Mouse (Mus musculus): ENCODE results near the gene Arl3.
"Not testable (repeated sequence)": the region's sequence is repeated elsewhere in the genome, so short reads cannot be mapped to it uniquely, and the experiment has no call there.

Arl3 gene

DNA sequence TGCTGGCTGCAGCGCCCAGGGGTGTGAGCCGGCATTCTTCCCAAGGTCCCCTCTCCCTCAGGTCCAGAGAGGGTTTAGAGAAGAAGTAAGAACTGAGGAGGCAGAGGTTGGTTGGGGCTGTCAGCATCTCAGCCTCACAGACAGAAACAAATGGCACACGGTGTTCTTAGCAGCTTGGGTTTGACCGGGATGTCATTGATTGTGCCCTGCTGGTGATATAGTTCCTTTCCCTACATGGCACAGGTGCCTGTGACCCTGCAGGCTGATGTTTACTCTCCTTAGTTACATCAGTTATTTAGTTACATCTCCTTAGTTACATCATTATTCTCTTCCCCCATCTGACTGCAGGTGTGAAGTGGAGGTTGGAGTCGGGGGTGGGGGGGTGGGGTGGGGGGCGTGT, 18.6 kb upstream of the Arl3 start:
- DNase-seq (ENCODE audit: low read depth, low spot score): no peak

GRCm38 (mm10) chr19:46587823-46588508, 15.0 kb upstream of the Arl3 start:
- DNase-seq (ENCODE audit: low read depth, low spot score): no peak

GRCm38 (mm10) chr19:46575196-46575595, 2.2 kb upstream of the Arl3 start:
- DNase-seq (ENCODE audit: low read depth, low spot score): no peak

GRCm38 (mm10) chr19:46573990-46574389, 992 bp upstream of the Arl3 start:
- no peak for DNase-seq (ENCODE audit: low read depth, low spot score)

DNA sequence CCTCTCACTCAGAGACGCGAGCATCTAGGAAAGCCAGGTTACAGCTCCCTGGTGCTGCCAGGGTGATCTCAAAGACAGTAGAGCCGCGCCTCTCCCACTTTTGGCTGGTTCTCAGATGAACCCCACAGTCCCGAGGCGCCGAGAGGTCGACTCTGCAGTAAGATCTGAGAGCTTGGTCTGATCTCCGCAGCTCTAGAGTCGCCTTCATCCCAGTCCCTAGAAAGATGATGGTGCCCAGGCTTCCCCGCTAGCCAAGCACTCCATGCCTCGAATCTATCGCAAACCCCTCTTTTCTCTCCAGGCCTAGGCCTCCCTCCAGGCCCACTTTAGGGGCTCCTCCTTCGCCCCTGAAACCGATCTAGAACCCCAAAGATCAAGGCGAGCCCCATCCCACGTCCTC, 450 bp downstream of the Arl3 start:
- no peak for DNase-seq (ENCODE audit: low read depth, low spot score)

GRCm38 (mm10) chr19:46571878-46572244, 1.1 kb downstream of the Arl3 start:
- DNase-seq (ENCODE audit: low read depth, low spot score): no peak

- not testable (repeated sequence) for DNase-seq (ENCODE audit: low read depth, low spot score)
These were observed 1.7 kb downstream of the Arl3 start for GRCm38 (mm10) chr19:46571211-46571877.

DNA sequence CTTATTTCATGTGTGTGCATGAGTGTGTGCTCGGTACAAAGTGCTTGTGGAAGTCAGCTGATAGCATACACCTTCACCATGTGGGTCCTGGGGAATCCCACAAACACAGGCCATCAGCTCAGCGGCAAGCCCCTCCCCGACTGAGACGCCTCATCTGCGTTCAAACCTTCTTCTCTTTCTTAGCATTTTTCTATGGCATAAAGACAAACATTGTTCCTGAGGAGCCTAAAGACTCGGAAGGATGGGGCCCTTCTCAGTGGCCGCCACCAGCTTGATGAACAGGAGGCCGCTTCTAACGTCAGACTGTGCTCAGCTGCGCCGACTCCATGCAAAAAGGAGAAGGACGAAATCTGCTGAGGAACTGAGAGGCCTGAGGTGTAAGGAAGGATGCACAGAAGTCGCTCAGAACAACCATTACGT, 8.9 kb downstream of the Arl3 start:
- DNase-seq (ENCODE audit: low read depth, low spot score): no peak

GRCm38 (mm10) chr19:46563603-46564002, 9.4 kb downstream of the Arl3 start:
- DNase-seq (ENCODE audit: low read depth, low spot score): no peak

GRCm38 (mm10) chr19:46562581-46563515, 10.2 kb downstream of the Arl3 start:
- no peak for DNase-seq (ENCODE audit: low read depth, low spot score)

GRCm38 (mm10) chr19:46562132-46562531, 10.9 kb downstream of the Arl3 start:
- no peak for DNase-seq (ENCODE audit: low read depth, low spot score)

DNA sequence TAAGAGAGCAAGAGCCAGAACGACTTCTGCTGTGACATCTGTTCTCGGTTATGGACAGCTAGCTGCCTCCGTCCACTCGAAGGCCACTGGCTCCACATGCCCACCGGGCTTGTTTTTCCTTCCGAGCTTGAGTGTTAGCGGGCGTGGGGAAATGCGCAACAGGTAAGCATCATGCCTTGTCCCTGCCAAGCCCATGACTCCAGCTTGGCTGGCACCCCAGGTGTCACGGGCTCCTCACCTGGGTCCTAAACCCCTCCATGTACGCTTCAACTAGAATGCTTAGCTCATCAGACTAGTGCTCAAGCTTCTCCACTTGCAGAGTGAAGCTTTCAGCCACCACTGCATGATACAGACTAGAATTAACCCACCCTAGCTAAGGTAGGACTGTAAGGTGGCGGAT, 14.4 kb downstream of the Arl3 start:
- no peak for DNase-seq (ENCODE audit: low read depth, low spot score)

DNA sequence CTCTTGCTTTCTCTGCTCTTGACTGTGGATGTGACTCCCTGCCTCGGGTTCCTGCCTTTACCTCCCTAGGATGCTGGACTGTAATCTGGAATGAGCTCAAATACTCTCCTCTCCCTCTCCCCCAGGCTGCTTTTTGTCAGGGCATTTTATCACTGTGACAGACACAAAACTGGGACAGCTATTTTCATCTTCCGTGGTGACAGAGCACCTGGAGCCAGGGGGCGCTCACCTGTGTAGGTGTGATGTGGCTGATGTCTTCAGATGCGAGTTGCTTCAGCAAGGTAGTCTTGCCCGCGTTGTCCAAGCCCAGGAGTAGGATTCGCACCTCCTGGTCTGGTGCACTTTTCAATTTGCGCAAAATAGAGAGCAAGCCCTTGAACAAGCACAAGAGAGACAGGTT, 15.0 kb downstream of the Arl3 start:
- no peak for DNase-seq (ENCODE audit: low read depth, low spot score)

- no peak for DNase-seq (ENCODE audit: low read depth, low spot score)
These were observed 19.4 kb downstream of the Arl3 start for GRCm38 (mm10) chr19:46553541-46553955.

- DNase-seq (ENCODE audit: low read depth, low spot score): no peak
These were observed 20.5 kb downstream of the Arl3 start for GRCm38 (mm10) chr19:46552496-46552895.

DNA sequence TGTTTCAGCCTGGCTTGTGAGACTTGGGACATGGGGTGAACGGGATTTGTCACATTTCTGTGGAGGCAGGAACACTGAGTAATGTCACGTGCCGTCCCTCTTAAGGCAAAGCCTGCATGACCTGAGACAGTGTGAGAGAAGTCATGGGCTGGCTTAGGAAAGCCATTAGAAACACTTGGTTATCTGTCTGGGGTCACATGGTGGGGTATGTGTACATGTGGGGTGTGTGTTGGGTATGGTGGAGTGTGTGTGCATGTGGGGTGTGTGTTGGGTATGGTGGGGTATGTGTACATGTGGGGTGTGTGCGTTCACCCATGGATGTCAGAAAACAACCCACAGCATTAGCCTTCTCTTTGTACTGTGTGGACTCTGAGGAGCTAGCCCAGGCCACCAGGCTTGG, 22.6 kb downstream of the Arl3 start:
- DNase-seq (ENCODE audit: low read depth, low spot score): no peak

DNA sequence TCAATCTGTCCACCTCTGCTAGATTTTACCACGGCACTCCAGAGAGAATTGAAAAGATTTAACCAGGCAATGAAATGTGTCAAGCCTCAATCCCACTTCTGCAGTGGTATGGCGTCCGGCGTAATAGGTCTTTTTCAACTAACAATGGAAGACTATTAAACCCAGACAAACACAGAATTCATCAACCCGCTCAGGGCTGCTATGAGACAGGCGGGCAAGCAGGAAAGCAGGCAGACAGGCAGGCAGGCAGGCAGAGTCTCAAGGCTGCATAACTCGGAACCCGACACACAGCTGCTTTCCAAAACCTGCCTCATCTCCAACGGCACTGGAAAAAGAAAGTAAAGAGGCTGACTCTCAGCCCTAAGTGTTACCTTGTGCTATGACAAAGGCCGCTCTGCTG, 24.9 kb downstream of the Arl3 start:
- no peak for DNase-seq (ENCODE audit: low read depth, low spot score)

DNA sequence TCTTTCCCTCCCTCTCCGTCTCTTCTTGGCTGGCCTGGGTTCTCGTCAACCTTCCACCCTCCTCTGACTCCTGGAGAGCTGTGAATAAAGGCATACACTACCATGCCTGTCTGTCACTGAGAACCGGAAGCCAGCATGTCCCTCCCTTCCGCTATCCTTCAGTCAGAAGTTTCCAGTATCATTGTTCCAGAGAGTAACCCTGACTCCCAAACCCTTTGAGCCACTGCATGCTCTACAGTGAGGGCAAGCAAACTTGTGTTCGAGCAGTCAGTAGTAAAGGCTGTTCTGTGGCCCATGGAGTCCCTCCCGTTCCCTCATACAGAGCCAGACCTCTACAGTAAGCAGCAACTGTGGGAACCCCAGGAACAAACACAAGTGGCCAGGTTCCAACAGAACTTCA, 25.4 kb downstream of the Arl3 start:
- no peak for DNase-seq (ENCODE audit: low read depth, low spot score)

DNA sequence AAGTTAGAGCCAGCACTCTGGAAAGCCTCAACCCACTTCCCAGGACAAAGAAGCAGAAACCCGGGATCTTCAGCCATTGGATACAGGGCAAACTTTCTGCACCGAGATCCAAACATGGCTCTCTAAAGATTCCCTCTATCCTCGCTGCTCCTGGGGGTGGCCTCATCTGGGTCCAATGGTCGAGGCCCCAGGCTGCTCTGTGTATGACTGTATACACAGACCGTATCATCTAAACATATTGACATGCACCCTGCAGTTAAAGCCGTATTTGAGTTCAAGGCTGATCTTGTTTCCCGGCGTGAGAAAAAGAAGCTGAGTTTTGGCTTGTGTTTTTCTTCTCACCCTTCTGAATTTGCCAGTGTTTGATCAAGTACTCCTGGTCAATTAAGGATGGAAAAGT, 30.2 kb downstream of the Arl3 start:
- DNase-seq (ENCODE audit: low read depth, low spot score): no peak

- no peak for DNase-seq (ENCODE audit: low read depth, low spot score)
These were observed 34.8 kb downstream of the Arl3 start for GRCm38 (mm10) chr19:46538213-46538612.

GRCm38 (mm10) chr19:46537357-46537756, 35.6 kb downstream of the Arl3 start:
- DNase-seq (ENCODE audit: low read depth, low spot score): no peak

GRCm38 (mm10) chr19:46534542-46535098, 38.4 kb downstream of the Arl3 start:
- DNase-seq (ENCODE audit: low read depth, low spot score): no peak

All from WW6 (cell line).